Mouse (Mus musculus) forebrain, embryonic 12.5 days (tissue): ENCODE data around the gene Cdca8. TPM values are rescaled to one million over a fixed set of nuclear protein-coding genes. Genes with fewer than 3 reads are reported as not detected.

Experiments used
- ATAC-seq: fragments of 200-750 bp; cut with Nextera tagmentation; 2 replicates; pipeline ENCODE4 v1.8.0; 2017; ENCODE audit warnings: moderate TSS enrichment; ENCODE audit not compliant: low FRiP score
- H3K27ac ChIP-seq: fragments of 300-500 bp; sonication (generic); 2 replicates; pipeline ENCODE4 v1.5.1; 2016; ENCODE audit warnings: mild to moderate bottlenecking
- H3K27me3 ChIP-seq: fragments of 300-500 bp; sonication (generic); 2 replicates; pipeline ENCODE4 v1.6.1; 2016; ENCODE audit warnings: mild to moderate bottlenecking
- H3K36me3 ChIP-seq: fragments of 300-500 bp; sonication (generic); replicated peaks from 2 replicates; pipeline ENCODE4 v1.6.1; 2016; ENCODE audit warnings: mild to moderate bottlenecking
- H3K4me1 ChIP-seq: fragments of 300-500 bp; sonication (generic); 2 replicates; pipeline ENCODE4 v1.6.1; 2016
- H3K4me2 ChIP-seq: fragments of 300-500 bp; sonication (generic); 2 replicates; pipeline ENCODE4 v1.6.1; 2016; ENCODE audit warnings: mild to moderate bottlenecking, moderate library complexity
- H3K4me3 ChIP-seq: fragments of 300-500 bp; sonication (generic); replicated peaks from 2 replicates; pipeline ENCODE4 v1.5.1; 2016; ENCODE audit warnings: mild to moderate bottlenecking
- H3K9ac ChIP-seq: fragments of 300-500 bp; sonication (generic); 2 replicates; pipeline ENCODE4 v1.6.1; 2016; ENCODE audit warnings: mild to moderate bottlenecking
- H3K9me3 ChIP-seq: fragments of 300-500 bp; sonication (generic); 2 replicates; pipeline ENCODE4 v1.6.1; 2016
- WGBS: fragments of 180-500 bp; shearing (Covaris S2); methylation state at CpG from one replicate; pipeline ENCODE4 v1.1.7; 2016; 5-methylcytosine and 5-hydroxymethylcytosine counted together
- polyA plus RNA-seq: library from polyadenylated mRNA; unstranded; fragments of >200 nt; fragmentation: Nextera tagmentation; extraction: Ambion mirVana; gene quantifications from 2 replicates; pipeline ENCODE4 v1.2.1, GENCODE M21; 2016

Gene Cdca8
- polyA plus RNA-seq, 1 experiment from 2014 or later: 243 TPM

- 0 out of 2 replicates have a peak overlapping the region, but pooled peaks have one; percentile 84 for H3K4me2 ChIP-seq
- WGBS: 30% methylated on average over 6 of the region's 6 CpGs
- H3K9ac ChIP-seq: no peak overlapping the region
- peaks cover 79% of the 10 kb centered on the region for H3K27me3 ChIP-seq
- no peaks in the 10 kb centered on the region for H3K9me3 ChIP-seq
- H3K27ac ChIP-seq: no peak overlapping the region
- peak; percentile 36; the same call in 1 of the 2 replicates for ATAC-seq
- no peaks in the 10 kb centered on the region for H3K36me3 ChIP-seq
- H3K4me3 ChIP-seq: no peak overlapping the region
- peaks cover 34% of the 10 kb centered on the region for H3K4me1 ChIP-seq
Observed at GRCm38 (mm10) chr4:124893769-124894168, 45.3 kb downstream of the Cdca8 start.

DNA sequence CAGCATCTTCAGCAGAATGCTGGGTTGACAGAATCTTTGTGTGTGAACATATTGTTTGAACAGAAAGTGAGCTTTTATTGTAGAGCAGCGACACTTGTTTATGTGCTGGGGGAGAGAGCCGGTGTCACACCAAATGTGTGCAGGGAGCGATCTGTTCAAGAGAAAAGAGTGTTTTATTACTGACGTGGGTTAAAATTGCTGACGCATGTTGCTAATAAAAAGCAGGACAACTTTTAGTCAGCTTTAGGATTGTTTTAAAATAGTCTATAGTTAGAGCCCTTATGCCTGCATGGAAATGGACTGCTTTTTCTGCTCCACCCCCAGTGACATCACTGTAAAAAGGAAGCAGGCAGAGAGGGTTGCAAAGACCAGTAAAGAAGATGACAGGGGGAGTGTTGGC lies 48.3 kb downstream of the Cdca8 start:
- H3K4me1 ChIP-seq: peaks cover 21% of the 10 kb centered on the region
- no peaks in the 10 kb centered on the region for H3K36me3 ChIP-seq
- H3K27me3 ChIP-seq: peaks cover 82% of the 10 kb centered on the region
- no peaks in the 10 kb centered on the region for H3K9me3 ChIP-seq
- H3K4me3 ChIP-seq: no peak overlapping the region
- H3K27ac ChIP-seq: no peak overlapping the region
- H3K9ac ChIP-seq: no peak overlapping the region
- 72% methylated on average over 5 of the region's 5 CpGs for WGBS
- H3K4me2 ChIP-seq: no peak overlapping the region
- ATAC-seq: no peak

- ATAC-seq: no peak
- Histone ChIP-seq H3K4me3 (no peak overlapping the region), H3K9me3 (no peaks in the 10 kb centered on the region), H3K27me3 (peaks cover 80% of the 10 kb centered on the region), H3K9ac (no peak overlapping the region), H3K4me2 (no peak overlapping the region), H3K27ac (no peak overlapping the region), H3K36me3 (no peaks in the 10 kb centered on the region), H3K4me1 (peaks cover 17% of the 10 kb centered on the region)
- 84% methylated on average over 2 of the region's 2 CpGs for WGBS
Observed at GRCm38 (mm10) chr4:124889935-124890334, 49.2 kb downstream of the Cdca8 start.

GRCm38 (mm10) chr4:124888702-124889101 lies 50.4 kb downstream of the Cdca8 start:
- Histone ChIP-seq H3K36me3 (no peaks in the 10 kb centered on the region), H3K27me3 (peaks cover 77% of the 10 kb centered on the region), H3K4me3 (no peak overlapping the region), H3K27ac (no peak overlapping the region), H3K9ac (no peak overlapping the region), H3K4me2 (no peak overlapping the region), H3K4me1 (peaks cover 4% of the 10 kb centered on the region; the same call in 1 of the 2 replicates), H3K9me3 (no peaks in the 10 kb centered on the region)
- ATAC-seq: no peak
- WGBS: 67% methylated on average over 7 of the region's 7 CpGs

DNA sequence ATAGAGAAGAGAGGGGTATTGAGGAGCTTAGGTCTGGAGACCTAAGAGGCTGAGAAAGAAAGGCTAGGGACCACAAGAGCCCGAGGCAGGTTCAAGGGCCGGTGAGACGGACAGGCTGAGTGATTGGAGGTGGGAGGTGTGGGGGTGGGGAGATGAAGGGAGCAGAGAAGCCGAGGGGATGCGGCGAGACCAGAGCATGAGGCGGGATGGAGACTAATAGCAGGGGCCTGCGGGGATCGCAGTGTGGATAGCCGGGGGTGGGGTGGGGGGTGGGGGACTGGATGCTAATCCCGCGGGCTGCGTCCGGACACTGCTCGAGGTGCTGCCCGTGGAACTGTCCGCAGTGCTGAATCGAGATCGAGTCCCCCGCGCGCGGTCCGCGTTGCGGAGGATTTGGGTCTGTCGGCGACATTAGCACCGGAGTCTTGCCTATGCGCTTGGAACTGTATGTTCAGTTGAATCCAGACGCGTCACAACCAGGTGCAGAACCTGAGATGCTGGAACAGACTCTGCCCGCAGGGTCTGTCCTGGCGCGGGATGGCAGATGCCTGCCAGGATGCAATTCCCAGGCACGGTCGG lies 56.9 kb downstream of the Cdca8 start:
- H3K4me1 ChIP-seq: peaks cover 31% of the 10 kb centered on the region
- no peaks in the 10 kb centered on the region for H3K9me3 ChIP-seq
- peak overlapping the region; percentile 50 for H3K4me3 ChIP-seq
- H3K4me2 ChIP-seq: peak overlapping the region; percentile 84
- peaks cover 79% of the 10 kb centered on the region for H3K27me3 ChIP-seq
- no peak overlapping the region for H3K27ac ChIP-seq
- H3K9ac ChIP-seq: peak overlapping the region; percentile 50
- no peaks in the 10 kb centered on the region for H3K36me3 ChIP-seq
- WGBS: under 1% methylated on average over 29 of the region's 37 CpGs
- ATAC-seq: peak; percentile 34

DNA sequence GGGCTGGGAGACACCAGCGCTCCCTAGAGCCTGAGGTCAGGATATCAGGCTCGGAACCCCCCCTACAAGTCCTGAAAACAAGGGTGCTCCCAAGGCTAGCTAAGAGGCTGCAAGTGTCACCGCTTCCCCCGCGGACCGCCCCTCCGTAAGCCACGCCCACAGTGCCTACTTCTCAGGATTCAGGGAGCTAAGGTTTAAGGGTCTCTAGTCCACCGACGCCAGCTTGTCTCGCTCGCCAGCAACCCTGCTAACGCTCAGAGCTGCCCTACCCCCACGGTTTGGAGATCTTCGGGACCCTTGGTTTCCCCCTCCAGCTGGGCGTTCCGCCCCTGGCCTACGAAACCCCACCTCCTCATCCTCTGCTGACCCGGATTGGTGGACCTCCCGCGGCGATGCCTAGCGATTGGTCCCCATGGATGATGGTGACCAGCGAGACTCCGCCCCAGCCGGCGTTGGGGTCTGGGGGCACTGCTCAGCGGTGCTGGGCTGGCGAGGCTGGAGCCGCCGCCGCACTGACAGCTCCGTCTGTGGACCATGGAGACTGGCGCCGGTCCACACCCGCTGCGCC lies 57.7 kb downstream of the Cdca8 start:
- Histone ChIP-seq H3K9me3 (no peaks in the 10 kb centered on the region), H3K27ac (0 out of 2 replicates have a peak overlapping the region, but pooled peaks have one; percentile 50), H3K4me3 (peak overlapping the region; percentile 50), H3K4me1 (peaks cover 31% of the 10 kb centered on the region), H3K27me3 (peaks cover 74% of the 10 kb centered on the region), H3K36me3 (no peaks in the 10 kb centered on the region), H3K4me2 (peak overlapping the region; percentile 84), H3K9ac (peak overlapping the region; percentile 50)
- ATAC-seq: peak; percentile 98
- under 1% methylated on average over 37 of the region's 37 CpGs for WGBS

- Histone ChIP-seq H3K4me3 (peak within 1 kb of the TSS; percentile 50), H3K27ac (0 out of 2 replicates have a peak within 1 kb of the TSS, but pooled peaks have one; percentile 50), H3K9me3 (no peaks in the 10 kb centered on the region), H3K36me3 (no peaks in the 10 kb centered on the region), H3K9ac (peak within 1 kb of the TSS; percentile 50), H3K4me1 (peaks cover 31% of the 10 kb centered on the region), H3K4me2 (peak within 1 kb of the TSS; percentile 84), H3K27me3 (peaks cover 66% of the 10 kb centered on the region)
- WGBS: 5% methylated on average over 11 of the region's 11 CpGs
- ATAC-seq: no peak
Observed at GRCm38 (mm10) chr4:124880599-124880998, 58.5 kb downstream of the Cdca8 start, which contains the start of gene Epha10. Epha10 (plus strand) TSS chr4:124880899.

DNA sequence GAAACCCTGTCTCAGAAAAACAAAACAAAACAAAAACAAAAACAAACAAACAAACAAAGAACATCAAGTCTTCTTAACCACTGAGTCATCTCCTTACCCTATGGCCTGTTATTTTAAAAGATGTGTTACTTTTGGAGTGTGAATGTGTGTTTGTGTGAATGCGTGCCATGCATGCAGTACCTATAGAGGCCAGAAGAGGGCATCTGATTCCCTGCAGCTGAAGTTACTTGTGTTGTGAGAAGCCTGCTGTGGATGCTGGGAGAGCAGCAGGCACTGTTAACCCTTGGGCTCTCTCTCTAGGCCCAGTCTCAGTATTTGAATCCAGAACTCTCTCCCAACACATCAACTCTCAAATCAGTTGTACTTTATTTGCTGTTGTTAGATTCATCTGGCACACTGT lies 66.4 kb downstream of the Cdca8 start:
- H3K4me3 ChIP-seq: no peak overlapping the region
- 91% methylated on average over 1 of the region's 1 CpGs for WGBS
- H3K4me2 ChIP-seq: no peak overlapping the region

More for the DNA sequence above, 66.4 kb downstream of the Cdca8 start:
- Histone ChIP-seq H3K27me3 (0 out of 2 replicates have a peak, but pooled peaks cover 4% of the 10 kb centered on the region), H3K4me1 (no peaks in the 10 kb centered on the region), H3K9ac (no peak overlapping the region), H3K9me3 (peaks cover 4% of the 10 kb centered on the region; the same call in 1 of the 2 replicates), H3K27ac (no peak overlapping the region), H3K36me3 (no peaks in the 10 kb centered on the region)
- no peak for ATAC-seq

Other genes with a start within 250 kb of the Cdca8 start
- gene Utp11, start 245.7 kb downstream of the Cdca8 start, polyA plus RNA-seq: 63.8 and 64.0 TPM in 2 replicates
- 2.2 TPM in 2 replicates for gene Fhl3, start 238.6 kb downstream of the Cdca8 start, polyA plus RNA-seq
- 203 and 204 TPM in 2 replicates for gene Sf3a3, start 224.5 kb downstream of the Cdca8 start, polyA plus RNA-seq
- 23.8 and 31.9 TPM in 2 replicates for gene Inpp5b, start 197.5 kb downstream of the Cdca8 start, polyA plus RNA-seq
- 13.6 and 17.4 TPM in 2 replicates for gene Mtf1, start 137.2 kb downstream of the Cdca8 start, polyA plus RNA-seq
- gene Yrdc, start 88.6 kb downstream of the Cdca8 start, polyA plus RNA-seq: 45.0 and 48.5 TPM in 2 replicates
- gene 1110065P20Rik, start 88.1 kb downstream of the Cdca8 start, polyA plus RNA-seq: 60.1 and 64.9 TPM in 2 replicates
- 5.6 and 9.7 TPM in 2 replicates for gene Maneal, start 77.1 kb downstream of the Cdca8 start, polyA plus RNA-seq
- 1.2 and 1.9 TPM in 2 replicates for gene Epha10, start 58.4 kb downstream of the Cdca8 start, polyA plus RNA-seq
- 16.7 and 18.9 TPM in 2 replicates for gene 9930104L06Rik, start 2.3 kb downstream of the Cdca8 start, polyA plus RNA-seq
- gene Rspo1, start 47.1 kb upstream of the Cdca8 start, polyA plus RNA-seq: 20.3 and 26.2 TPM in 2 replicates
- 97.1 and 103 TPM in 2 replicates for gene Gnl2, start 77.3 kb upstream of the Cdca8 start, polyA plus RNA-seq
- gene Dnali1, start 126.4 kb upstream of the Cdca8 start, polyA plus RNA-seq: 0.28 and 0.41 TPM in 2 replicates
- gene Snip1, start 127.4 kb upstream of the Cdca8 start, polyA plus RNA-seq: 29.8 and 32.2 TPM in 2 replicates
- gene Meaf6, start 145.8 kb upstream of the Cdca8 start, polyA plus RNA-seq: 128 and 138 TPM in 2 replicates
- 0.18 and 0.23 TPM in 2 replicates for gene Zc3h12a, start 188.5 kb upstream of the Cdca8 start, polyA plus RNA-seq